Mouse (Mus musculus): ENCODE data around the gene Apeh. TPM values are rescaled to one million over a fixed set of nuclear protein-coding genes. Genes with fewer than 3 reads are reported as not detected.
A peak's percentile ranks its signal among the peaks of the same experiment; 100 is the strongest.

Gene Apeh
- polyA plus RNA-seq (2012; rRNA removed) = 126 and 150 TPM in 2 replicates
- 153 and 172 TPM in 2 replicates for polyA plus RNA-seq (2014; fragmentation: Nextera tagmentation; extraction: Ambion mirVana)

DNA sequence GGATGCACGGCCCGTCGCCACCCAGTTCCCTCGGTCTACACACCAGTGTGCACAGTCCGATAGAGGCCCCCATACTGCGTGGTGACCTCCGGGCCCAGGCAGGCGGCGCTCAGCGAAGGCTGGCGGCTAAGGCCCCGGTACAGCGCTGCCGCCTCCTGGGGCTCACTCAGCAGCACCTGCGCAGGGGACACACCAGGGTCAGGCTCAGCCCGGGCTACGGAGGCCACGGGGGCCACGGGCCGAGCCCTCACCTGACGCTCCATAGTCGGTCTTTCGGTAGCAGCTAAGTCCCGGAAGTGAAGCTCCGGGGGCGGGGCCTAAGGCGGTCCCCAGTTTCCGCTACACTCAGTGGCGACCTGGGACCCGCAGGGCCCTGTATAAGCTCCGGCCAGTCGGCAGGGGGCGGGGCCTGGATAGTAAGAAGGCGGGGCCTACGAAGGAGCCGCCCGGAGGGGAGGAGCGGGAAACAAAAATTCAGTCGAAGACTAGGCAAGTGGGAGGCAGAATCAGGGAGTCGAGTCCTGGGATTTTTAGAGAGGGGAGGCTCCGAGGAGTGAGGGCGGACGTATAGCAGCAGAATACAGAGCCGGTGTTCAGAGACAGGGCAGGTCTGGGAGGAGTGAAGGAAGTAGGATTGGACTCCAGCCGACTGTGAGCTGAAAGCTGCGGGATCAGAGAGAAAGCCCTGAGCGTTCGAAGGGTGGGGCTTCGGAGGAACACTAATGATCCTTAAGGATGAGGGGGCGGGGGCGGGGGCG, at the start of gene Apeh:
Gene Apeh, minus strand, starts transcription at position 423 of the 758 bp plus-strand sequence.
- Histone ChIP-seq H3K27me3 (ENCODE audit: control insufficient read depth, insufficient read depth, low read length) (no peaks in the 10 kb centered on the region), H3K4me3 (ENCODE audit: insufficient read depth in 1 of 2, low read depth in 2 of 2, low read length in 2 of 2) (peak within 1 kb of the TSS; percentile 95 to 98), H3K9me3 (ENCODE audit: control insufficient read depth, low read length) (no peaks in the 10 kb centered on the region), H3K27ac (peak within 1 kb of the TSS; percentile 96), H3K9ac (replicated peaks) (peak within 1 kb of the TSS; percentile 93), H3K4me1 (replicated peaks; ENCODE audit: control insufficient read depth in 2 of 2, insufficient read depth in 2 of 2, low read length in 1 of 2) (peaks cover 25 to 27% of the 10 kb centered on the region in 2 experiments), H3K4me2 (ENCODE audit: low read depth) (peak within 1 kb of the TSS; percentile 93), H3K36me3 (replicated peaks; ENCODE audit: control insufficient read depth, insufficient read depth, low read depth) (peaks cover 37% of the 10 kb centered on the region)
- WGBS (ENCODE audit: insufficient replicate concordance) = 0% methylated on average over 52 of the region's 52 CpGs
- TF ChIP-seq EP300 (IDR thresholded peaks at IDR 0.05; ENCODE audit: low read depth) (0 out of 2 replicates have a peak, but pooled peaks have one; percentile 15), CTCF (IDR thresholded peaks at IDR 0.05; ENCODE audit: low read depth) (peak; percentile 36)
- DNase-seq (ENCODE audit: low read depth in 3 of 3, low spot score in 3 of 3) = peak; percentile 95 to 96 (median 96)
- ATAC-seq (ENCODE audit: insufficient read depth) = peak; percentile 85

DNA sequence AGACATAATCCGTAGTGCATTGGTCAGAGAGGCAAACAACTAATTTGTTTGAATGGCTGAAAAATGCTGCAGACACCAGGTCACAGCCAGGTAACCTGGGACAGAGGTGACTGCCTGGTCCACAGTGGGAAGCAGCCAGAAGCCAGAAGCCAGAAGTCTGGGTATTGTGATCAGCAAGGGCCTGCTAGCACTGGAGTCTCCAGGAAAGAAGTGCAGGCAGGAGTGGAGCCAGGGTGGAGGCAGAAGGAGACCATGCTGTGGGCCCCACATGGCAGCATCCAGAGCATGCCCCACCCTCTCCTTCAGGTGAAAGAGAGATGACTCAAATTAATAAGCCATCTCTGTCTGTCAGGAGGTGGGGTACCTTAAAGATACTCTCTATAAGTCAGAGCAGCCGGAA, 49.1 kb upstream of the Apeh start:
- DNase-seq (ENCODE audit: low read depth in 3 of 3, low spot score in 3 of 3) (no peak), ATAC-seq (ENCODE audit: insufficient read depth) (no peak)
- no peaks in the 10 kb centered on the region for H3K4me1 ChIP-seq (replicated peaks; ENCODE audit: control insufficient read depth in 2 of 2, insufficient read depth in 2 of 2, low read length in 1 of 2)
- H3K4me3 ChIP-seq (ENCODE audit: insufficient read depth in 1 of 2, low read depth in 2 of 2, low read length in 2 of 2) = no peak overlapping the region
- no peak overlapping the region for H3K27ac ChIP-seq
- H3K4me2 ChIP-seq (ENCODE audit: low read depth) = no peak overlapping the region
- H3K27me3 ChIP-seq (ENCODE audit: control insufficient read depth, insufficient read depth, low read length) = no peaks in the 10 kb centered on the region
- TF ChIP-seq EP300 (IDR thresholded peaks at IDR 0.05; ENCODE audit: low read depth) = no peak
- no peak for TF ChIP-seq CTCF (IDR thresholded peaks at IDR 0.05; ENCODE audit: low read depth)
- no peak overlapping the region for H3K9ac ChIP-seq (replicated peaks)
- WGBS (ENCODE audit: insufficient replicate concordance) = 62% methylated on average over 2 of the region's 2 CpGs
- H3K36me3 ChIP-seq (replicated peaks; ENCODE audit: control insufficient read depth, insufficient read depth, low read depth) = no peaks in the 10 kb centered on the region
- H3K9me3 ChIP-seq (ENCODE audit: control insufficient read depth, low read length) = no peaks in the 10 kb centered on the region

DNA sequence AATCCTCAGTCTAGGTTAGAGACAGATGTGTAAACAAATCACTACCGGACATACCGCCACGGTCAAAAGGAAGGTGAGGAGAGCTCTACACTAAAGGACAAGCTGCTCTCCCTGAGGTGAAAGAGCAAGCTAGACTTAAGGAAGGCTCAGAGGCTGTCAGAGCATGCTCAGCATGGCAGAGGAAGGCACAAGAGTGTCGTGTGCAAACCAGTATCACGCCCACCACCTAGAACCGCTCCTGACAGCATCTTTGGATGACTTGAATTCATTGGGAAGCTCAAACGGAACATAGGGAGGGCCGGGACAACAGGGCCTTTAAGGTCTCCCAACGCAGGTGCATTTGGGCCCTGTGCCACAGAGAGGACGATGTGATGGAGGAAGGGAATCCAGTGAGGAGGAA, 47.0 kb upstream of the Apeh start:
- Histone ChIP-seq H3K4me1 (replicated peaks; ENCODE audit: control insufficient read depth in 2 of 2, insufficient read depth in 2 of 2, low read length in 1 of 2) (no peaks in the 10 kb centered on the region), H3K4me2 (ENCODE audit: low read depth) (no peak overlapping the region), H3K36me3 (replicated peaks; ENCODE audit: control insufficient read depth, insufficient read depth, low read depth) (no peaks in the 10 kb centered on the region), H3K9me3 (ENCODE audit: control insufficient read depth, low read length) (no peaks in the 10 kb centered on the region), H3K27ac (no peak overlapping the region), H3K4me3 (ENCODE audit: insufficient read depth in 1 of 2, low read depth in 2 of 2, low read length in 2 of 2) (no peak overlapping the region), H3K27me3 (ENCODE audit: control insufficient read depth, insufficient read depth, low read length) (no peaks in the 10 kb centered on the region), H3K9ac (replicated peaks) (no peak overlapping the region)
- no peak for TF ChIP-seq CTCF (IDR thresholded peaks at IDR 0.05; ENCODE audit: low read depth)
- TF ChIP-seq EP300 (IDR thresholded peaks at IDR 0.05; ENCODE audit: low read depth) = no peak
- WGBS (ENCODE audit: insufficient replicate concordance) = 72% methylated on average over 10 of the region's 10 CpGs
- ATAC-seq (ENCODE audit: insufficient read depth) (no peak), DNase-seq (ENCODE audit: low read depth in 3 of 3, low spot score in 3 of 3) (no peak)

DNA sequence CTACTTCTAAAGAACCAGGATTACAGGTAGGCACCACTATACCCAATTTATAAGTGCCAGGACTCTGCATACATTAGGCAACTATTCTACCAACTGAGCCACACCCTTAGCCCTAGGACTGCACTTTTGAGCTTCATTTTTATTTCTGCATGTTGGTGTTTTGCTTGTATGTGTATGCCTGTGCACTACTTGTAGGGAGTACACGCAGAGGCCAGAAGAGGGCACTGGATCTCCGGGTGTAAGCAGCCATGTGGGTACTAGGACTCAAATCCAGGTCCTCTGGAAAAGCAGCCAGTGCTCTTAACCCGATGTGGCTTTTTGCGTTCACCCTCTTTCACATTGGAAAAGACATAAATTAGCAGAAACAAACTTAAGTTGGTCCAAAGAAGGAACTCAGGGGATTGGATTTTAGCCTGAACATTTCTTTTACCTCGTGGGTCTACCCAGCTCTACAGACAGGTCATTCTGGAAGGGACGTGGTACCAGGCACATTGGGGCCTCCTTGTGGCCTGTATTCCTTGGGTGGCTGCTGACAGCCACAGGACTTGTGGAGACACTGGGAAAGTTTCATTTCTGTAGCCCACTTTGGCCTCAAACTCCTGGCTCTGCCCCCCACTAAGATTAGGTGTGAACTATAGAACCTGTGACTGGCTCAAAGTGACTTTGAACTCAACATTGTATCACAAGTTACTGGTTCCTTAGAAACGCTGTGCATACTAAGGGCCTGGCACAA, 45.7 kb upstream of the Apeh start:
- Histone ChIP-seq H3K4me2 (ENCODE audit: low read depth) (no peak overlapping the region), H3K4me1 (replicated peaks; ENCODE audit: control insufficient read depth in 2 of 2, insufficient read depth in 2 of 2, low read length in 1 of 2) (no peaks in the 10 kb centered on the region), H3K36me3 (replicated peaks; ENCODE audit: control insufficient read depth, insufficient read depth, low read depth) (no peaks in the 10 kb centered on the region), H3K4me3 (ENCODE audit: insufficient read depth in 1 of 2, low read depth in 2 of 2, low read length in 2 of 2) (no peak overlapping the region), H3K27ac (no peak overlapping the region), H3K9me3 (ENCODE audit: control insufficient read depth, low read length) (no peaks in the 10 kb centered on the region), H3K27me3 (ENCODE audit: control insufficient read depth, insufficient read depth, low read length) (no peaks in the 10 kb centered on the region), H3K9ac (replicated peaks) (no peak overlapping the region)
- peak; percentile 33 for TF ChIP-seq CTCF (IDR thresholded peaks at IDR 0.05; ENCODE audit: low read depth)
- TF ChIP-seq EP300 (IDR thresholded peaks at IDR 0.05; ENCODE audit: low read depth) = no peak
- ATAC-seq (ENCODE audit: insufficient read depth) = no peak
- 58% methylated on average over 7 of the region's 7 CpGs for WGBS (ENCODE audit: insufficient replicate concordance)
- DNase-seq (ENCODE audit: low read depth in 3 of 3, low spot score in 3 of 3) = no peak

Measured in liver, embryonic 14.5 days (tissue).